Mouse (Mus musculus) brain, embryonic 14.5 days (tissue): Measurements from ENCODE around the gene Hist2h3c1. TPM values are rescaled to one million over a fixed set of nuclear protein-coding genes. Genes with fewer than 3 reads are reported as not detected.

ENCODE experiments used
- DNase-seq: peaks from one replicate; pipeline ENCODE4 v3.0.0-alpha.2; 2011; ENCODE audit warnings: low read depth
- CTCF ChIP-seq: fragments of 200-500 bp; IDR thresholded peaks from 2 replicates; pipeline ENCODE4 v1.5.1; 2012; ENCODE audit warnings: inconsistent platforms, mild to moderate bottlenecking, moderate library complexity, borderline replicate concordance; ENCODE audit not compliant: insufficient read depth, insufficient read length; ENCODE audit errors: extremely low read depth
- POLR2A ChIP-seq: fragments of 200-500 bp; IDR thresholded peaks from 2 replicates; pipeline ENCODE4 v1.6.1; 2012; ENCODE audit warnings: mild to moderate bottlenecking, inconsistent platforms, borderline replicate concordance; ENCODE audit not compliant: poor library complexity, insufficient read depth, insufficient read length, severe bottlenecking; ENCODE audit errors: extremely low read depth
- polyA plus RNA-seq: library from polyadenylated mRNA; depleted of rRNA; stranded (reverse); fragments of >200 nt; gene quantifications from 2 replicates; pipeline ENCODE4 v1.2.3, GENCODE M21; 2012

Gene Hist2h3c1
- polyA plus RNA-seq, 1 experiment: not detected

DNA sequence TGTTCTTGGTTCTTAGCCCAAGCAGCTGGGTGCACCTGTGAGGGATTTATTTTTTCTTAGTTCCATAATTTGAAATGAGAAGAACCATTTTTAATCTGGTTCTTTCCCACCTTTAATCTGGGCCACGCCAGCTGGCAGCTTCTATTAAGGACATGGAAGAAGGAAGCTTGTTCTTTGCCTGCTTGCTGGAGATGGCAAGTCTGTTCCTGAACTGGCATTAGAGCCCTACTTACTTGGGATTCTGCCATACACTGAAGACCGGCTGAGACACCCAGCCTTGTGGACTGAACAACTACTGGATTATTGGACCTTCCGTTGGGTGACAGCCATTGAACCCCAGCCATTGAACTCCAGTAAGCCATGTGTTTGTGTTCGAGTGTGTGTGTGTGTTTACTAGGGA is 23.7 kb upstream of the Hist2h3c1 start:
- no peak for TF ChIP-seq POLR2A
- no peak for TF ChIP-seq CTCF
- DNase-seq: no peak

DNA sequence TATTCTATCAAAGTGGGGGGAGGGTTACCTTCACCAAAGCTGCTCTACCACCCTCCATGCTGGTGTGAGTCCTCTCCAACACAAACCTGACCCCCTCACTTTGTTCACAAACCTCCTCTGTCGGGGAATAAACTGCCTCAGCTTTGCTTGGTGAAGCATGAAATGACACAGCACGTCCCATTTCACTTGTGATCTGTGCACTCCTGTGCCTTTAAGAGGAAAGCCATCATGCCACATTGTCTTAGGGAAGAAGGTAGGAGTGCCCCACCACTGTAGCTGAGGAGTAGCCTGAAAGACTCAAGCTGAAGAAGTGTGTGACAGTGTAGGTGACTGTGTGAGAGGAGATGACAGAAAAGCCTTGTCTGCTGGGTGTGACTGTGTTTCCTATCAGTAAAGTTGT is 21.1 kb upstream of the Hist2h3c1 start:
- no peak for TF ChIP-seq POLR2A
- no peak for TF ChIP-seq CTCF
- no peak for DNase-seq

DNA sequence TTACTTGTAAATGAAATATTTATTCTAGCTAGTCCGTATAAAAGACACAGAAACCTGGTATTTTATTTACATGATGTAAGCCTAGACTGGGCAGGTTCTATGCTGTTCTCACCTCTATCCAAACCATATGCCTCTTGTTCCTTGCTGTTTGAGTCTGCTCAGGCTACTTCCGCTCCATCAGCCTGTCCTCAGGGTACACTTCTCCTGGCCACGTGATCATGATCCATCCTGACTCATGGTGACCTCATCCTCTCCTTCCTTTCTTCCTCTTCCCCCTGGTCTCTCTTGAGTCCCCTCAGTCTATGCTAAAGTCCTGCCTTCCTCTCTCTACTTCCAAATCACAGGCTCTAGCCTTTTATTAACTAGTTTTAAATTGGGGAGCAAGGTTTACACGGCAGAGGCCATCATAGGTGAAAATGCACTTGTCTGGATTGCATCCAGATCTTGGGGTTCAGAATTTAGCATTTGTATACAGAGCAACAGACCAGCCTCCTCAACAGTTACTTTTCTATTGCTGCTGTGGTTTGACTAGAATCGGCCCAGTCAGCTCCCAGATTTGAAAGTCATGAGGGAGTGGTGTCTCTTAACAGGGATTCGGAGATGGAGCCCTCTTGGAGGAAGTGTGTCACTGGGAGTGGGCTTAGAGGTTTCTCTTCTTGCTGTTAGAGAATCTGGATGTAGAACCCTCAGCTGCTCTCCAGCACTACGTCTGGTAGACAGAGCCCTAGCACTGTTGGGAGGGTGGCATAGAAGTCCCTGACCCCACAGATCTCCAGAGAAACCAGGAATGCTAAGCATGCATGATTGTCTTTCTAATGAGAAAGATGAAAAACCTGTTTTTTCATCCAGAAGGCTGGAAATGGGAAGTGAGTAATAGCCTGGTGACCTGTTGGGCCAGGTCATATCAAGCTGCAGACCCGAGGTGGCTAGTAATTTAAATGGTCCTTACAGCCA is 19.5 kb upstream of the Hist2h3c1 start:
- no peak for TF ChIP-seq CTCF
- no peak for TF ChIP-seq POLR2A
- no peak for DNase-seq

- no peak for TF ChIP-seq CTCF
- TF ChIP-seq POLR2A: no peak
- DNase-seq: no peak
Observed at GRCm38 (mm10) chr3:96228828-96229227, 17.7 kb upstream of the Hist2h3c1 start.

DNA sequence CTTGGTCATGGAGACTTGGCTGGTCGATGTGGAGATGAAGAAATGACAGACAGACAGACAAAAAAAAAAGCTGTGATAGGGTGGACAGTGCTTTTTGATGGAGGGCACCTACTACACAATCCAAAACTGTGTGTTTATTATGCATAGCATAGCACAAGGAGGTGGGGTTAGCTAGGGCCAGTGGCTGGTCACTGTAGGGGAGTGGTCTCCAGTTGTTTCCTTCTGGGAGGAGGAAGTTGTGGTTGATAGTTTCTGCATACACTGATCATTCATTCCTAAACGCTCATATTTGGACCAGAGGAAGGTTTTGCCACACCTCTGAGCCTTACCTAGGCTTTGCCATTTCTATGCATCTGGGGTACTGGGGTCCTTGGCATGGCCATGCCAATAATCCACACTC is 16.1 kb upstream of the Hist2h3c1 start:
- TF ChIP-seq CTCF (no peak), POLR2A (no peak)
- DNase-seq: no peak

DNA sequence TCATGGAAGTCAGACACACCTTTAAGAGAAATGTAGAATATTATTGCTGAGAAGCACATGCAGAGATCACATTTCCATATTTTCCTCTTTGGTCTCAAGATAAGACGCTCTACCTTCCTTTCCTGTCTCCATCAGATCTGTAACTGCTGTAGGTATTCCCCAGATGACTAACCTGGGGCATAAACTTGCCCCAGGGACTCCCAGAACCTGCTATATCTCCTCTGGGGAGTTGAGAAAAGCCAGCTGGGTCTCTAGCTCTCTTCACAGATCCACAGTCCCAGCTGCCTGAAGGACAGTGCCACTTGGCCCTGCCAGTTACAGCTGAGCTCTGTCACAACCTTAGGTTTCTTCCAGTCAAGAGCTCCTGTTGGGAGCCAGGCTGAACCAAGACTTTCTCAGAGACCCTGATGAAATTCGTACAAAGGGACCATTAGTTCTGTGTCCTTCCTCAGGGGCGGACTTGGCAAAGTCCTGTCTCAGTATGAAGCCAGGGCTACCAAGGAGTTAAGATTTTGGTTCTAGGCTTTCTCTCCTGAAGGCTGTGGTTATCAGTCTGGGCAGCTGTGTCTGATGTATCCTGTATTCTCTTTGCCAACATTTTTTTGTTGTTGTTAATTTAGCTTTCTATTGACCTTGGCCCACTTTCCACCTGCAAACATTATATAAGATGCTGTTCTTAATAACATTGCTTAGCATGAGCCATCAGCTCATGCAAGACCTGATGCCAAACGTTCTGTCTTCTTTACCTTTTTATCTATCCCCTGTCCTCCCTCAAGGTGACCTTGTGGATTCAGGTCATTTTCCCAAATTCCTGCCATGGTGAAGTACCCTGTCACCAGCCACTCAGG is 15.4 kb upstream of the Hist2h3c1 start:
- no peak for DNase-seq
- no peak for TF ChIP-seq CTCF
- TF ChIP-seq POLR2A: no peak

DNA sequence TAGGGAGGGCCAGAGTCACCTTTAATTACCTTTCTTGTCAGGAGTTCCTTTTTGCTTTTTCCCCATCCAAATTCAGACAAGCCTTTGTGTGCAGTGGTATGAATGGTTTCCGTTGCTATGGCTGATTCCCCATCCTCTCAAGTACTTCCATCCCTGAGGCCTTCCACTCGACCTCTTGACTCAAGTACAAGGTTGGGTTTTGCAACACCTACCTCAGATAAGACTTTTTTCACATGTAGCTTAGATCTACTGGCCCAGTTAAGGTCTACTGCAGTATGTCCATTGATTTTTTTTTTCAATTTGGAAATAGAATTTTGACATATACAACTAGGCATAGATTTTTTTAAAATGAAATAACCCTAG is 14.7 kb upstream of the Hist2h3c1 start:
- DNase-seq: no peak
- TF ChIP-seq CTCF (no peak), POLR2A (no peak)

- DNase-seq: no peak
- TF ChIP-seq CTCF (no peak), POLR2A (no peak)
Observed at GRCm38 (mm10) chr3:96234914-96235313, 11.6 kb upstream of the Hist2h3c1 start.

DNA sequence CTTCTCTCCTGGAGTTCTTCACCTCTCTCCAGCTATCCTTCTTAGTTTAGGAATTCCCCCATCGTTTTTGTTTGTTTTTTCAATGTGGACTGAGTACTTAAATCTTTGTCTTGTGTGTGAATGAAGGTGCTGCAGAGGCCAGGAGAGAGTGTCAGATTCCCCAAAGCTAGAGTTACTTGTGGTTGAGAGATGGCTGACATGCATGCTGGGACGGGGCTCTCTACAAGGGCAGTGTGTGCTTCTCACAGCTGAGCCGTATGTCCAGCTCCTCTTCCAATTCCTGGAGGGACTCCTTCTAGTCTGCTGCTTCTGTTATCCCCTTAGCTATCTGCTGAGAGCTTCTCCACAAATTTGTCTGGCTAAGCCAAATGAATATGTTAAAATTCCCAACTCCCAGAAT is 10.6 kb upstream of the Hist2h3c1 start:
- no peak for DNase-seq
- TF ChIP-seq POLR2A (no peak), CTCF (no peak)

GRCm38 (mm10) chr3:96236834-96237334 is 9.6 kb upstream of the Hist2h3c1 start:
- TF ChIP-seq CTCF: no peak
- TF ChIP-seq POLR2A: no peak
- DNase-seq: no peak

- peak; percentile 25 for DNase-seq
- TF ChIP-seq POLR2A (no peak), CTCF (no peak)
Observed at GRCm38 (mm10) chr3:96237335-96237903, 9.1 kb upstream of the Hist2h3c1 start.
